Mouse (Mus musculus) CD8-positive naive resting alpha-beta T cell, adult 57 days (primary cell): Measurements from ENCODE around the gene P2ry12. TPM values are rescaled to one million over a fixed set of nuclear protein-coding genes. Genes with fewer than 3 reads are reported as not detected.

Experiments used
- total RNA-seq: library from RNA; stranded (reverse); gene quantifications from one replicate; pipeline ENCODE4 v1.2.4, GENCODE M21; 2023

P2ry12 gene
- 0.34 TPM for total RNA-seq

DNA sequence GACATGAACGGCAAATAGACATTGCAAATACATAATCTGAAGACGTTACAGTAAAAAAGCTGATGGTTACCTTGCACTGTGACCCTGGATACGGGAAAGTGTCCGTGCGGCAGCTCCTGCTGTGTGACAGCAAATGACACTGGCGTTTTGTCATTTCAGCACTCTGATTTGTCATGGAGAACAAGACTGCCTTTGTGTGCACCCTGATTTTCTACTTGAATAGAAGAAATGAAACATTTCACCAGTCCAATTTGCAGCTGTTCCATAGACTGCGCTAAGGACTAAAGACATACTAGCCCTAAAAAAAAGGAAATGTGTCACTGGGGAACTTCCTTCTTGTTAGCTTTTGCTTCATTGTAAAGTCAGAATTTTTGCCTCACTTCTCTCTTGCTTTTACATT lies at the start of gene P2ry12:
Gene P2ry12 (minus strand): TSS at position 168 of the 400 bp plus-strand sequence.

DNA sequence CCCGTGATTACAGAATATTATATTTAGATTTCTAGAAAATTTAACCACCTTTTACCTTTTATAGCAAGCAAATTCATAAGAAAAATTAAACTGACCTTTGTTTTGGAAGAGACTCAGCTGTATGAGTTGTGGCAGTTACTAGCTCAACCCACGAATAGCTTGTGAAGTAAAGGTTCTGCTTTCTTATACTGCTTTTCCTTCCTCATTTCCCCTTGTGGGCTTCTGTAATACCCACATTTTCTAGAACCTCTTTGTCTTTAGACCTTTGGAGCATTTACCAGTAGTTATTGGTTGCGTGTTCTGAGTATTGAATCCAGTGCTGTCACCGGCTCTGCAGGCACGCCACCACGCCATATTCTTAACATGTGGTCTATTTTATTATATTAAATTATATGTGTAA lies 51.9 kb downstream of the P2ry12 start, which contains the start of gene P2ry13:
Gene P2ry13 (minus strand): TSS at position 156 of the 400 bp plus-strand sequence.

DNA sequence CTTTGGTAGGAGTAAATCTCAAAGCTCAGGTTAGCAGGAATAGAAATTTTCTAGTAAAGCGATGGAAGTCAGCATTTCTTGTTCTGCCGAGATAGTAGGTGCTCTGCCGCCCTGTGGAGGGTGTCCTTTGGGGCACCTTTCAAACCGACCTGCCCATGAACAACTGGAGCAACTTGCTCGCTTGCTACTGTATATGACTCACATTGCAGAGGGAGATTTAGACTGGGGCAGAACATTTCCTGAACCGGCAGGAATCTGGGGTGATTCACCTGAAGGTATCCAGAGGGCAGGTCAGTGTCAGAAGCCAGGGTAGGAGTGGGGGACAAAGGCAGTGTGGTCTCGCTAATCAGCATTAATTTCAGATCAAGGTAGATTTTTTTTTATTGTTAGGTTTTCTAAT lies 67.7 kb downstream of the P2ry12 start, which contains the start of gene Gpr87:
Gene Gpr87 (minus strand): TSS at position 167 of the 400 bp plus-strand sequence.

Other genes with a start within 250 kb of the P2ry12 start
- 94.5 TPM for gene Gpr171, start 161.1 kb downstream of the P2ry12 start, total RNA-seq
- gene P2ry14, start 109.3 kb downstream of the P2ry12 start, total RNA-seq, result 1.8 TPM
- gene Gpr87, start 67.8 kb downstream of the P2ry12 start, total RNA-seq, result not detected
- gene P2ry13, start 52.0 kb downstream of the P2ry12 start, total RNA-seq, result 0.92 TPM
- gene Igsf10, start 81.5 kb upstream of the P2ry12 start, total RNA-seq, result not detected